Mouse (Mus musculus) fat pad, adult 2 months (tissue): ENCODE measurements at regions not wholly inside any gene's neighbourhood (a gene's known extent, or its start where the extent isn't known, plus 50 kb on each side); places are given as distances from the start of the nearest gene placed in this dataset.

Experiments
- DNase-seq: peaks from one replicate; pipeline ENCODE4 v3.0.0-alpha.2; 2011; ENCODE audit warnings: low read depth, low spot score; ENCODE audit errors: extremely low read depth

GRCm38 (mm10) chr6:31339122-31339947 is 59.2 kb upstream of the Mkln1 start:
- no peak for DNase-seq

GRCm38 (mm10) chr6:31339948-31340250 is 58.6 kb upstream of the Mkln1 start:
- no peak for DNase-seq

GRCm38 (mm10) chr6:31345366-31346084 is 53.0 kb upstream of the Mkln1 start:
- no peak for DNase-seq

GRCm38 (mm10) chr6:31348333-31348732 is 50.2 kb upstream of the Mkln1 start:
- DNase-seq, result no peak
